Mouse (Mus musculus): ENCODE results near the gene Abca14. TPM values are rescaled to one million over a fixed set of nuclear protein-coding genes. Genes with fewer than 3 reads are reported as not detected.

Gene Abca14
- polyA plus RNA-seq (2015; fragmentation: Nextera tagmentation; extraction: Ambion mirVana), result not detected in 2 replicates

GRCm38 (mm10) chr7:120203789-120204188 lies at the start of gene Abca14:
TSS of gene Abca14 (plus strand) at chr7:120203961.
- Histone ChIP-seq H3K27ac (no peak within 1 kb of the TSS), H3K4me1 (peaks cover 8% of the 10 kb centered on the region; the same call in 1 of the 2 replicates), H3K9me3 (no peaks in the 10 kb centered on the region), H3K4me2 (peak within 1 kb of the TSS; percentile 32; the same call in 1 of the 2 replicates), H3K27me3 (replicated peaks) (peaks cover 19% of the 10 kb centered on the region), H3K36me3 (no peaks in the 10 kb centered on the region), H3K9ac (no peak within 1 kb of the TSS), H3K4me3 (replicated peaks) (no peak within 1 kb of the TSS)
- peak; percentile 59; the same call in 1 of the 2 replicates for ATAC-seq (ENCODE audit: insufficient read depth, low FRiP score, low read depth)
- WGBS, result 6% methylated on average over 26 of the region's 26 CpGs

DNA sequence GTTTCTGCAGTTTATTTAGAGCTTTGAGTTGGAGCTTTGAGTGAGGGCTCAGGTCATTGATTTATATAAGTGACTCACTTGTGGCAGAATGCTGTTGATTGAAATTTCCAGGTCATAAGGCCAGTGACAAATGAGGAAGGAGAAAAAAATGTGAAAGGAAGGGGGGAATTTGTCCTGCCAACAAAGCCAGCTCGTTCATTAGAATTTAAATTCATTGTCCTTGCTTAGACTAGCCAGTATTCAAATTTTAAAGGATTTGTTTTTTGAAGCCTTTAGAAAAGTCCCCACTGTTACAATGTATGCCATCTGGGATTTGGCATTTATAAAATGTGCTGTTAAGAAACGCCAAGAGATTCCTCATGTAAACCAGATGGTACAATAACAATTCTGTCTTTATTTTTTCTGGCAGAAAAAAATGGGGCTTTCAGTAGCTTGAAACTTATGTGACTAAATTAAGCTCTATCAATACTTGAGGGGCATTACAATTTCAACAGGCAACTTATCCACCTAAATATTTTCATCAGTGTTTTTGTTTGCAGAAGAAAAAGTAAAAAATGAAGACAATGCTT lies 46.8 kb upstream of the Abca14 start:
- H3K4me1 ChIP-seq, result no peaks in the 10 kb centered on the region; the same call in 1 of the 2 replicates
- no peak overlapping the region for H3K4me3 ChIP-seq (replicated peaks)
- H3K9me3 ChIP-seq, result no peaks in the 10 kb centered on the region
- no peaks in the 10 kb centered on the region for H3K27me3 ChIP-seq (replicated peaks)
- no peak overlapping the region for H3K9ac ChIP-seq
- H3K27ac ChIP-seq, result no peak overlapping the region
- H3K4me2 ChIP-seq, result no peak overlapping the region
- no peak for ATAC-seq (ENCODE audit: insufficient read depth, low FRiP score, low read depth)
- 30% methylated on average over 2 of the region's 2 CpGs for WGBS
- H3K36me3 ChIP-seq, result no peaks in the 10 kb centered on the region

DNA sequence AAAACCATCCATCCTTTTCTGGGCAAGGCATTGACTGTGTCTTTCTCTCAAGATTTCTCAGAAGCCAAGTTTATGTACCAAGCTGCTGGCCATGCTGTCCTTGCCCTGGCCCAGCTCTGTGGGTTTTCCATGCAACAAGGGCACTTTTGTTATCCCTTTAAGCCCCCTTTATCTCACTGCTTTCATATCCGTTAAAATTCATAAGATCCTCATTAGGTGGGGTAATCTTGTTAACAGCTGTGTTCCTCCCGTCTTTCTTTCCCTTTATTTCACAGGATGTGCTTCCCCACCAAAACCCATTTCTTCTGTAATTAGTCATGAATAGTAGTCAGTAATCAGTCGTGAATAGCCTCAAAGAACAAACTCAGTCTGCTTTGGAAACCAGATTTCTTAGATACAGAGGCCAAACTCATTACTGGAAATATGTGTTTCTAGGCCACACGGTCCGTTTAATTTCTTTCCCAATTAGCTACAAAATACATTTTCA lies 46.1 kb upstream of the Abca14 start:
- Histone ChIP-seq H3K27me3 (replicated peaks) (no peaks in the 10 kb centered on the region), H3K4me3 (replicated peaks) (no peak overlapping the region), H3K36me3 (no peaks in the 10 kb centered on the region), H3K4me1 (no peaks in the 10 kb centered on the region; the same call in 1 of the 2 replicates), H3K9me3 (no peaks in the 10 kb centered on the region), H3K27ac (no peak overlapping the region), H3K4me2 (no peak overlapping the region), H3K9ac (no peak overlapping the region)
- 52% methylated on average over 5 of the region's 5 CpGs for WGBS
- no peak for ATAC-seq (ENCODE audit: insufficient read depth, low FRiP score, low read depth)

DNA sequence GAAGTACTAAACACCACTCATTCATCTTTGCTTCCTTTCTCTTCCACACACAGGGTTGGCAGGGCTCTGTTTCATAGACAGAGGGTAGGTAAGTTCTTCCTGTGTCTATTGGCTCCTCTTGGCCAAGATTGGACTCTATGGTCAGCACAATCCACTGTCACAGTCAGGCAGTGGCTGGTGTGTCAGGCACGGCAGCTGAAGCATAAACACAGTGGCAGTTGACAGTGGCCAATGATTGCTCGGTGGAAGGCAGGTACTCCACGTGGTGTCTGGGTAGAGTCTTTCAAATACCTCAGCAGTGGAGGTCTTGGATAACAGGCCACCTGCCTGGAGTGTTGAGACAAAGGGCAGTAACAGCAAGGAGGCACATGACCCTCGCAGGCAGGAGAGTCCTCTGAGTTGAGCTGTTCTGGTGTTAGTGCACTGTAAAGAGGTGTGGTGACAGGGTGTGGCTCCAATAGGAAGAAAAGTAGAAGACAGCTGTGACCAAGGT lies 45.6 kb upstream of the Abca14 start:
- Histone ChIP-seq H3K4me2 (no peak overlapping the region), H3K9me3 (no peaks in the 10 kb centered on the region), H3K4me1 (no peaks in the 10 kb centered on the region; the same call in 1 of the 2 replicates), H3K4me3 (replicated peaks) (no peak overlapping the region), H3K27me3 (replicated peaks) (no peaks in the 10 kb centered on the region), H3K27ac (no peak overlapping the region), H3K36me3 (no peaks in the 10 kb centered on the region), H3K9ac (no peak overlapping the region)
- ATAC-seq (ENCODE audit: insufficient read depth, low FRiP score, low read depth), result peak; percentile 58; the same call in 1 of the 2 replicates
- 32% methylated on average over 4 of the region's 4 CpGs for WGBS

- no peaks in the 10 kb centered on the region for H3K27me3 ChIP-seq (replicated peaks)
- H3K4me1 ChIP-seq, result no peaks in the 10 kb centered on the region
- H3K9ac ChIP-seq, result no peak overlapping the region
- H3K27ac ChIP-seq, result no peak overlapping the region
- ATAC-seq (ENCODE audit: insufficient read depth, low FRiP score, low read depth), result no peak
- H3K36me3 ChIP-seq, result no peaks in the 10 kb centered on the region
- H3K4me3 ChIP-seq (replicated peaks), result no peak overlapping the region
- WGBS, result 79% methylated on average over 11 of the region's 11 CpGs
- no peak overlapping the region for H3K4me2 ChIP-seq
- H3K9me3 ChIP-seq, result no peaks in the 10 kb centered on the region
Measured at GRCm38 (mm10) chr7:120163581-120164251, 40.0 kb upstream of the Abca14 start.

GRCm38 (mm10) chr7:120172188-120172700 lies 31.5 kb upstream of the Abca14 start:
- H3K4me3 ChIP-seq (replicated peaks), result no peak overlapping the region
- 90% methylated on average over 1 of the region's 1 CpGs for whole genome bisulfite sequencing
- ATAC-seq (ENCODE audit: insufficient read depth, low FRiP score, low read depth), result no peak
- no peaks in the 10 kb centered on the region for H3K27me3 ChIP-seq (replicated peaks)
- no peak overlapping the region for H3K27ac ChIP-seq
- no peaks in the 10 kb centered on the region for H3K36me3 ChIP-seq
- H3K4me2 ChIP-seq, result no peak overlapping the region
- H3K9me3 ChIP-seq, result no peaks in the 10 kb centered on the region
- H3K4me1 ChIP-seq, result no peaks in the 10 kb centered on the region
- no peak overlapping the region for H3K9ac ChIP-seq

- Histone ChIP-seq H3K4me1 (no peaks in the 10 kb centered on the region), H3K9ac (no peak within 1 kb of the TSS), H3K27ac (no peak within 1 kb of the TSS), H3K9me3 (no peaks in the 10 kb centered on the region), H3K4me3 (replicated peaks) (no peak within 1 kb of the TSS; the same call in 1 of the 2 replicates), H3K27me3 (replicated peaks) (no peaks in the 10 kb centered on the region), H3K36me3 (no peaks in the 10 kb centered on the region), H3K4me2 (peak within 1 kb of the TSS; percentile 16)
- ATAC-seq (ENCODE audit: insufficient read depth, low FRiP score, low read depth), result peak; percentile 86
- 75% methylated on average over 10 of the region's 10 CpGs for WGBS
Measured at GRCm38 (mm10) chr7:120173603-120174244, 30.0 kb upstream of the Abca14 start, which contains the start of gene Anks4b. TSS of gene Anks4b (plus strand) at chr7:120173858.

DNA sequence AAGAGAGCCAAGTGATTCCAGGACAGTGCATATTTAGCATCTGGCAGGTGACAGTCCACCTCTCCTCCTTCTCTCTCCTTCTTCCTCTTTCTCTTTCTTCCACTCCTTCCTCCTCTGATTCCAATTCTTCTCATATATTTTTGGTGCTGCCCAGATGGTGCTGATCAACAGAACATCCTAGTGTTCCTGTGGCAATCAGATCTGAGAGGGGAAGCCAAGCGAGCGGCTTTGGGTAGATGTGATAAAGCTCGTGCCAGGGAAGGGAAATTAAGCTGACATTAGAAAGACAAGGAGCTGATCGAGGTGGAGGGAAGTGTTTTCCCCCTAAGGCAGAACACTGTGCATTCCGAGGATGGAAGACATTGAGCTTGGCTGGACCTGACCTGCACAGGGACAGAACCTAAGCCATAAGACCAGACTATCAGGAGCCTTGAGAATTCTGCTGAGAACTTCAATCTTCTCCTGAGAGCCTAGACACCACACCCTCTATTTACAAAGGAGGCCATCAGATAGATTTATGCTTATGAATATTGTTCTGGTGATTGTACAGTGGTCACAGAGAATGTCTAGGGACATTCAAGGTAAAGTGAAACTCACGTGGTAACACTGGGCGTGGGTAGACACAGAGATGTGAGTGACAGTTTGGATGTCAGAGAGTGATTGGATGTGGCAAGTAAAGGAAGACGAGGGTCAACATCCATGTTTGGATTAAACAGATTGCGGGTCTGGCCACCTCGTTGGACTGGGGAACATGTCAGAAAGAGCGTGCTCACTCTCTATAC lies 28.8 kb upstream of the Abca14 start:
- 70% methylated on average over 11 of the region's 11 CpGs for WGBS
- Histone ChIP-seq H3K36me3 (no peaks in the 10 kb centered on the region), H3K9me3 (no peaks in the 10 kb centered on the region), H3K27me3 (replicated peaks) (no peaks in the 10 kb centered on the region), H3K4me3 (replicated peaks) (no peak overlapping the region; the same call in 1 of the 2 replicates), H3K9ac (no peak overlapping the region), H3K4me2 (no peak overlapping the region; the same call in 1 of the 2 replicates), H3K27ac (no peak overlapping the region), H3K4me1 (no peaks in the 10 kb centered on the region)
- ATAC-seq (ENCODE audit: insufficient read depth, low FRiP score, low read depth), result 0 out of 2 replicates have a peak, but pooled peaks have one; percentile 14

- 84% methylated on average over 3 of the region's 3 CpGs for WGBS
- ATAC-seq (ENCODE audit: insufficient read depth, low FRiP score, low read depth), result no peak
- H3K4me2 ChIP-seq, result no peak overlapping the region
Measured at GRCm38 (mm10) chr7:120177611-120178010, 26.1 kb upstream of the Abca14 start.

DNA sequence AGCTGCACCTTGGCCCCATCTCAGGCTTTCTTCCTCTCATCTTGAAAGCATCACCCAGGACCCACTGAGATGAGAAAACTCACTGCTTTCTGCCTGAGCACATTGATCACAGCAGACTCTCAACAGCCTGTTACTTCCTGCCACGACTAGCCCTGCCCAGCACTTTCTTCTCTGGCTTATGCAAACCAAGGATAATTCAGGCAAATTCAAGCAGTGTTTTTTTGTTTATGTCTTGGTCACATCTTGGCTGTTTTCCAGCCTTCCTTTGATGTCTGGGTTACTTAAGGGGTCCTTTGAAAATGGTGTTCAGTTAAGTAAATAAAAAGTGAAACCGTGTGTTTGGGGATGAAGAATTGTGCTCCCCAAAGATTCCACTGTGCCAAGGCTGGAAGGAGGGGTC lies 24.8 kb upstream of the Abca14 start:
- Histone ChIP-seq H3K9me3 (no peaks in the 10 kb centered on the region), H3K36me3 (no peaks in the 10 kb centered on the region), H3K9ac (no peak overlapping the region), H3K27ac (no peak overlapping the region), H3K4me1 (no peaks in the 10 kb centered on the region), H3K4me2 (no peak overlapping the region), H3K27me3 (replicated peaks) (no peaks in the 10 kb centered on the region), H3K4me3 (replicated peaks) (no peak overlapping the region)
- ATAC-seq (ENCODE audit: insufficient read depth, low FRiP score, low read depth), result no peak
- WGBS, result 10% methylated on average over 2 of the region's 2 CpGs

More at GRCm38 (mm10) chr7:120177611-120178010, 26.1 kb upstream of the Abca14 start:
- Histone ChIP-seq H3K4me3 (replicated peaks) (no peak overlapping the region), H3K9ac (no peak overlapping the region), H3K27me3 (replicated peaks) (no peaks in the 10 kb centered on the region), H3K4me1 (no peaks in the 10 kb centered on the region), H3K27ac (no peak overlapping the region), H3K36me3 (no peaks in the 10 kb centered on the region), H3K9me3 (no peaks in the 10 kb centered on the region)

- no peaks in the 10 kb centered on the region for H3K27me3 ChIP-seq (replicated peaks)
- no peak overlapping the region for H3K4me3 ChIP-seq (replicated peaks)
- no peak overlapping the region for H3K27ac ChIP-seq
- ATAC-seq (ENCODE audit: insufficient read depth, low FRiP score, low read depth), result no peak
- no peaks in the 10 kb centered on the region for H3K4me1 ChIP-seq
- H3K9me3 ChIP-seq, result no peaks in the 10 kb centered on the region
- no peak overlapping the region for H3K4me2 ChIP-seq
- H3K36me3 ChIP-seq, result no peaks in the 10 kb centered on the region
- WGBS, result 73% methylated on average over 5 of the region's 5 CpGs
- no peak overlapping the region for H3K9ac ChIP-seq
Measured at GRCm38 (mm10) chr7:120180547-120180946, 23.2 kb upstream of the Abca14 start.
